Mouse (Mus musculus) duodenum, adult 2 months (tissue): ENCODE measurements around the gene Ctnnbip1. TPM values are rescaled to one million over a fixed set of nuclear protein-coding genes. Genes with fewer than 3 reads are reported as not detected.

Source experiments
- polyA plus RNA-seq: library from polyadenylated mRNA; depleted of rRNA; stranded (reverse); fragments of >200 nt; gene quantifications from 2 replicates; pipeline ENCODE4 v1.2.3, GENCODE M21; 2012; ENCODE audit warnings: low replicate concordance; rRNA removed

The Ctnnbip1 gene
- polyA plus RNA-seq = 20.5 and 31.3 TPM in 2 replicates

DNA sequence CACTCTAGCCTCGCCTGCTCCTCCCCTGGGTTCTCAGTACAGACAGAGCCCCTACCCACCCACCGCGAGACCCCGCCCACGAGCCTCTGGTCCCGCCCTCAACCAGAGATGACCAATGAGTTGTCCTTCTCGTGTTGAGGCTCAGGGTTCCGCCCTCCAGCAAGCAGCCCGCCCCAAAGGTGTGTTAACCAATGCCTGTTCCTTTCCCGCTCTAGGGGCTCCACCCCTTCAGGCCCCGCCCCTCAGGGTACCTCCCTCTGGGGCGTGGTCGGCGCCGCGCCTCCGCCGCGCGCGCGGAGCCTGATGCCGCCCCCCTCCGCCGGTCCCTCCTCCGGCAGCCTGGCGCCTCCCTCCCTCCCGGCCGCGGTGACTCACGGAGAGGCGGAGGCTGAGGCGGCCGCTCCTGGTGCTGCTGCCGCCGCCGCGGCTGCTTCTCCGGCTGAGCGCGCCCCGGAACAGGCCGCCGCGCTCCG, at the start of gene Ctnnbip1:
Gene Ctnnbip1, plus strand, starts transcription at position 369 of the 473 bp plus-strand sequence.

DNA sequence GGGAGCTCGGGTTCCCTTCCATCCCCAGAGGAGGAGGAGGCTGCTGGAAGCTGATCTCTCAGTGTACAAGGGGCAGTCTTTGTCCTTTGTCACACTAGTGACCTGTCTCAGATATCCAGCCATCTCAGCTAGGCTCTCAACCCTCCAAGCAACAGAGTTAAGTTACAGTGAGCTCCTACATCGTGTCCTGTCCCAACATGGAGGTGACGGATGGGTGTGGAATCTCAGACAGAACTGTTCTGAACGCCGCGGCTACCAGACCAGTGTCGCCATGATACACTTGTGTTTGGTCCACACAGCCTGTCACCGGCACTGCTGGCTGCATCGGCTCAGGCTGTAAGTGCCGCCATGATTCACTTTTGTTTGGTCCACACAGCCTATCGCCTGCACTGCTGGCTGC, 41.0 kb upstream of the Ctnnbip1 start, which contains the start of gene Tmem274:
Gene Tmem274, plus strand, starts transcription at position 301 of the 400 bp plus-strand sequence.

DNA sequence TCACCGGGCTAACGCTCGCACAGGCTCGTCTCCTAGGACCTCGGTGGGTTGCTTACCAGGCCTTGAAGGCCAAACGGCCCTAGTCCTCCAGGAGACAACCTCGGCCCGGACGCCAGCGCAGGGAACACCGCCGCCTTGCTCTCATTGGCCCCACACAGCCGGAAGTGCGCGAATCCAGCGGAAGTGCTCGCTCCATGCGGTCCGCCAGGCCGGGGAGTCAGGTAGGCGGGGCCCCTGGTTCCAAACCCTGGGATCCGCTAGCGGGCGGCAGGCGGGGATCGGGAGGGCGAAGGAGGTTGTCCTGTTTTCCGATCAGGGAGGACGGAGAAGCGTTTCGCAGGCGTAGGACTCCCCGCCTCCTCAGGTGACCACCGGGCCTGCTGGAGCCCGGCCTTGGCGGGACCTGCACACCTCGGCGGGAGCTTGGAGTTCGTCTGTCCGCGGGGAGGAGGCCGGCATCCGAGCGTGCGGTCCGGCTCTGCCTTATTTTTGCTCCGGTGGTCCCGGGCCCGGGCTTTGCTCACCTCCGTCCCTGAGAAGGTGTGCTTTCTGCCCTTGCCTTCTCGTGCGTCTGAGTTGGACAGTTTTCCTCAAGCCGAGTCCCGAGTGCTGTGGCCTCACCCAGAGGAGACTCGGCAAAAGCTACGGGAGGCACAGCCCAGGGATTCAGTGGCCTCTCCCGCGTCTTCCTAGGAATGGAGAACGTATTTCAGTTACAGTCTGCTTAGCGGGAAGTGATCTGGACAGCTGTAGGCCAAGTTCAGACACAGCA, 32.8 kb upstream of the Ctnnbip1 start, which contains the start of the genes Nmnat1 and Lzic:
Gene Nmnat1, minus strand, starts transcription at position 150 of the 772 bp plus-strand sequence.
Gene Lzic, plus strand, starts transcription at position 177 of the 772 bp plus-strand sequence.

GRCm38 (mm10) chr4:149586044-149586782, 68.2 kb downstream of the Ctnnbip1 start, which contains the start of gene Clstn1:
Clstn1 (plus strand) TSS chr4:149586468.

Other genes starting within 250 kb of the Ctnnbip1 start
- gene Kif1b, start 210.5 kb upstream of the Ctnnbip1 start, polyA plus RNA-seq = 9.0 and 12.5 TPM in 2 replicates
- 114 and 139 TPM in 2 replicates for gene Ube4b, start 91.5 kb upstream of the Ctnnbip1 start, polyA plus RNA-seq
- gene Rbp7, start 63.3 kb upstream of the Ctnnbip1 start, polyA plus RNA-seq = 2.5 and 7.2 TPM in 2 replicates
- gene Tmem274, start 40.9 kb upstream of the Ctnnbip1 start, polyA plus RNA-seq = not detected in 2 replicates
- gene Nmnat1, start 33.0 kb upstream of the Ctnnbip1 start, polyA plus RNA-seq = 6.7 and 7.7 TPM in 2 replicates
- 30.8 and 31.1 TPM in 2 replicates for gene Lzic, start 33.0 kb upstream of the Ctnnbip1 start, polyA plus RNA-seq
- 52.9 and 54.9 TPM in 2 replicates for gene Clstn1, start 68.2 kb downstream of the Ctnnbip1 start, polyA plus RNA-seq
- 5.9 and 7.8 TPM in 2 replicates for gene Pik3cd, start 184.3 kb downstream of the Ctnnbip1 start, polyA plus RNA-seq
- gene Tmem201, start 219.8 kb downstream of the Ctnnbip1 start, polyA plus RNA-seq = 19.6 and 26.6 TPM in 2 replicates